Mouse (Mus musculus): ENCODE measurements around the gene Krt71.

- peak; percentile 39; the same call in 1 of the 2 replicates for TF ChIP-seq CTCF (IDR thresholded peaks at IDR 0.05; ENCODE audit: borderline replicate concordance, extremely low read depth, insufficient read depth, insufficient read length)
- TF ChIP-seq POLR2A (IDR thresholded peaks at IDR 0.05; ENCODE audit: borderline replicate concordance, extremely low read depth, insufficient read depth, insufficient read length, poor library complexity, severe bottlenecking) = no peak
These were observed 29.3 kb upstream of the Krt71 start for GRCm38 (mm10) chr15:101772080-101772710.
